Mouse (Mus musculus) spleen, embryonic (tissue): ENCODE measurements around the gene Lyzl6.
"Not testable (repeated sequence)": the region's sequence is repeated elsewhere in the genome, so short reads cannot be mapped to it uniquely, and the experiment has no call there.

Experiments
- CTCF ChIA-PET: fragments of 350-600 bp; sonication (Branson Sonifier 250); formaldehyde crosslinking; loops from one replicate; lab custom pipeline; 2022; lab: Charles Lee

Gene Lyzl6

GRCm38 (mm10) chr11:103638790-103639189 is at the start of gene Lyzl6:
Lyzl6 (minus strand) TSS chr11:103638890.
- CTCF ChIA-PET, result no interaction called here

GRCm38 (mm10) chr11:103686706-103687105 is 48.0 kb upstream of the Lyzl6 start:
- CTCF ChIA-PET, result no interaction called here

- CTCF ChIA-PET, result no interaction called here
These were observed 46.6 kb upstream of the Lyzl6 start for GRCm38 (mm10) chr11:103685261-103685736.

- CTCF ChIA-PET, result no interaction called here
These were observed 45.1 kb upstream of the Lyzl6 start for GRCm38 (mm10) chr11:103683667-103684334.

- CTCF ChIA-PET, result not testable (repeated sequence)
These were observed 38.4 kb upstream of the Lyzl6 start for GRCm38 (mm10) chr11:103677042-103677441.

GRCm38 (mm10) chr11:103675556-103675955 is 36.9 kb upstream of the Lyzl6 start:
- CTCF ChIA-PET, result no interaction called here

- CTCF ChIA-PET, result no interaction called here
These were observed 28.3 kb upstream of the Lyzl6 start for GRCm38 (mm10) chr11:103666907-103667426.

GRCm38 (mm10) chr11:103666181-103666906 is 27.7 kb upstream of the Lyzl6 start:
- CTCF ChIA-PET, result no interaction called here

GRCm38 (mm10) chr11:103665695-103666094 is 27.0 kb upstream of the Lyzl6 start:
- CTCF ChIA-PET, result no interaction called here

GRCm38 (mm10) chr11:103663119-103663518 is 24.4 kb upstream of the Lyzl6 start:
- CTCF ChIA-PET, result interaction anchor here (0.5 to 0.7 kb wide), 2 partner anchors 12 to 16 kb away, joined by 4 to 10 read pairs; no protein-coding TSS in a partner anchor

- CTCF ChIA-PET, result interaction anchor here (0.7 kb wide), 1 partner anchor 12 kb away, joined by 10 read pairs; no protein-coding TSS in a partner anchor
These were observed 23.9 kb upstream of the Lyzl6 start for GRCm38 (mm10) chr11:103662546-103662945.

GRCm38 (mm10) chr11:103661863-103662262 is 23.2 kb upstream of the Lyzl6 start:
- CTCF ChIA-PET, result no interaction called here

GRCm38 (mm10) chr11:103658189-103658588 is 19.5 kb upstream of the Lyzl6 start:
- CTCF ChIA-PET, result no interaction called here

- CTCF ChIA-PET, result no interaction called here
These were observed 17.8 kb upstream of the Lyzl6 start for GRCm38 (mm10) chr11:103656520-103656919.

- CTCF ChIA-PET, result interaction anchor here (0.6 kb wide), 1 partner anchor 74 kb away, joined by 4 read pairs; no protein-coding TSS in a partner anchor
These were observed 14.8 kb upstream of the Lyzl6 start for GRCm38 (mm10) chr11:103653359-103653965.

- CTCF ChIA-PET, result no interaction called here
These were observed 12.7 kb upstream of the Lyzl6 start for GRCm38 (mm10) chr11:103651426-103651825.

GRCm38 (mm10) chr11:103649983-103650493 is 11.3 kb upstream of the Lyzl6 start:
- CTCF ChIA-PET, result no interaction called here

- CTCF ChIA-PET, result no interaction called here
These were observed 10.8 kb upstream of the Lyzl6 start, which contains the start of gene Rprml for GRCm38 (mm10) chr11:103649301-103649982. Rprml (plus strand) TSS chr11:103649570.

GRCm38 (mm10) chr11:103648656-103649055 is 10.0 kb upstream of the Lyzl6 start:
- CTCF ChIA-PET, result no interaction called here

GRCm38 (mm10) chr11:103647921-103648620 is 9.4 kb upstream of the Lyzl6 start:
- CTCF ChIA-PET, result no interaction called here

- CTCF ChIA-PET, result no interaction called here
These were observed 7.6 kb upstream of the Lyzl6 start for GRCm38 (mm10) chr11:103646301-103646700.
